Mouse (Mus musculus) layer of hippocampus, adult 9-10 months (tissue): ENCODE results near the gene Serinc5.
"Not testable (repeated sequence)": the region's sequence is repeated elsewhere in the genome, so short reads cannot be mapped to it uniquely, and the experiment has no call there.

Experiments used
- DNase-seq: peaks from one replicate; pipeline ENCODE4 v3.0.0; 2022; ENCODE audit warnings: low spot score

The Serinc5 gene

GRCm38 (mm10) chr13:92610311-92611221 lies at the start of gene Serinc5:
Gene Serinc5 (plus strand): TSS chr13:92611091.
- peak; percentile 86 for DNase-seq

GRCm38 (mm10) chr13:92576072-92576471 lies 34.8 kb upstream of the Serinc5 start, which contains the start of gene Spz1:
Gene Spz1 (minus strand): TSS chr13:92576172.
- no peak for DNase-seq

- no peak for DNase-seq
These were observed 34.2 kb upstream of the Serinc5 start for GRCm38 (mm10) chr13:92576688-92577087.

- no peak for DNase-seq
These were observed 32.7 kb upstream of the Serinc5 start for GRCm38 (mm10) chr13:92578210-92578609.

DNA sequence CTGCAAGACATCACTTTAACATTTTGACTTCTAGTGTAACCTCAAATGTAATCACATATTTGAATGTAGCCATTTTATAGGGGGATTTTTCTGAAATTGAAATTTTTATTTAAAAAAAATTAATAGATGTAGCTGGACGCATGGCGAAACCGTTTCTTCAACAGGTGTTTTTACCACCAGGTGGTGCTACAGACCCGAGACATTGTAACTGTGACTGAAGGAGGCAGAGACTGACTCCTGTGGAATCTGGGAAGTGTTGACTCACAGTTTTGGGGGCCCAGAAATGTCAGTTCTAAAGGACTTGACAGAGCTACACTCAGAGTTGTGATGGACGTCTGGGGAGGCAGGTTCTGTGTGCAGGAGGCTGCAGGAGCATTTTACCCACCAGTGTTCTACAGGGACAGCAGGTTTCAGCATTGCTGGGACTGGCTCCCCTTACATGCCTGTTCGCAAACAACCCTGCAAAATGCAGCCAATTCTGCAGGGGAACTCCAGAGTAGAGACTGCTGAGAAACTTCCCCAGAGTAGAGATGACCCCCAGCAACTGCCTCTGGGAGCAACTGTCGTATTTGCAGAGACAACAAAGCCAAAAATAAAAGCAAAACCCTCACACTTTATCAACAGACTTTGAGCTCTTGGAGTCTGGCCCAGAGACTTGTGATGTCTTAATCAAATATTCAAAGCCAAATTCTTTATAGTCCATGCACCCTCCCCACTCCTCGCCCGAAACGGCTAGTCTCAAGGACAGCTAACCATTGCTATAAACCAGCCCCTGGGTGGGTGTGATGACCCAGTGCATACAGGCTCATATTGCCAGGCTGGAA lies 30.5 kb upstream of the Serinc5 start:
- DNase-seq = peak; percentile 41

GRCm38 (mm10) chr13:92584094-92584717 lies 26.7 kb upstream of the Serinc5 start:
- no peak for DNase-seq

DNA sequence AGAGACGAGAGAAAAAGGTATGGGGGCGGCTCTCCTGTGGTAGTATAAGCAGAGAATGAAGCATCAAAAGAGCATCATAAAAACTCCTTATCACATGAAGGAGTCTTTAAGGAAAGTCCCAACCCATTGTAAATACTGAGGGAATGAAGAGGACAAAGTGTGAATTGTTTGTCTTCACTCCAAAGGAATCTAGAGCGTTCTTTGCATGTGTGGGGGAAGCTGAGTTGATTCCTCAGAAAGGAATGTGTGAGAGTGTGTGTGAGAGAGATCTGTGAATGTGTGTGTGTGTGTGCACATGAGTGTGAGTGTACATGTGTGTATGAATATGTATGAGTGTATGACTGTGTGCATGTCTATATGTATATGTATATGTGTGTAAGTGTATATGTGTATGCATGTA lies 22.2 kb upstream of the Serinc5 start:
- DNase-seq = no peak

- no peak for DNase-seq
These were observed 21.6 kb upstream of the Serinc5 start for GRCm38 (mm10) chr13:92589255-92589654.

DNA sequence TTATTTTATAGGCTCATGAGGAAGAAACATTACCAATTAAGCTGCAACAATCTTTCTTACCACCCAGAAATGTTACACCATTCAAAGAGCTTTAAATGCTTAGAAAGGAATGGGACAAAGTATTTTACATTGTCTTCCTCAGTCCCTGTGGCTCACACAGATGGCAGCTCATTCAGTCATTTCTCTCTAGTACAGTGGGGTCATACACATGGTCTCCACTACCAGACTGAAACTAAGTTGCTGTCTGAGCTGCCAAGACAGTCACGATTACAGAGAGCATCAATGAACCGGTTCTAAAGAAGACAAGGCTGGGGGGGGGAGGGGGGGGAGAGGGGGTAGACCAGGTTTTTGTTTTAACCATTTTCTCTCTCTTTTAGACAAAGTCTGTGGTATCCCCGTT lies 19.7 kb upstream of the Serinc5 start:
- no peak for DNase-seq

DNA sequence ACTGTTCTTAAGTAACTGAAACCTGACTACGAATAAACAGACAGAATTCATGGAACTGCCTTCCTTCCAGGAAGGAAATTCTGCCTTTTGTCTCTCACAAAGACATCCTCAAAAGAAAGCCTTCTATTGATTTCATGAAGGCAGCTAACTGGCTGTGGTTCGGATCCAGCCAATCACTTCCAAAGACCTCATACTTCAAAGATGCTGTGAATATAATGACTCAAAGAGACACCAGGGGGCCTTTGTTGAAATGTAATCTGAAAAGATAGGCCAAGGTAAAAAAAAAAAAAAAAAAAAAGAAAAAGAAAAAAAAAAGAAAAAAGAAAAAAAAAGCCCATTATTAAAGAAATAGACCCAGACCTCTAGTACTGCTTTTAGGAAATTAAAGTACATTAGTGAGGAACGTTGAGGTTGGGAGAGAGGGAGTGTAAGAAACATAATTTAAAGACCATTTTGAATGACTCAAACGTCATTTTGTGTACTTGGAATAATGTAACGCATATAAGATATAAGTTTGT lies 18.6 kb upstream of the Serinc5 start:
- DNase-seq = no peak

DNA sequence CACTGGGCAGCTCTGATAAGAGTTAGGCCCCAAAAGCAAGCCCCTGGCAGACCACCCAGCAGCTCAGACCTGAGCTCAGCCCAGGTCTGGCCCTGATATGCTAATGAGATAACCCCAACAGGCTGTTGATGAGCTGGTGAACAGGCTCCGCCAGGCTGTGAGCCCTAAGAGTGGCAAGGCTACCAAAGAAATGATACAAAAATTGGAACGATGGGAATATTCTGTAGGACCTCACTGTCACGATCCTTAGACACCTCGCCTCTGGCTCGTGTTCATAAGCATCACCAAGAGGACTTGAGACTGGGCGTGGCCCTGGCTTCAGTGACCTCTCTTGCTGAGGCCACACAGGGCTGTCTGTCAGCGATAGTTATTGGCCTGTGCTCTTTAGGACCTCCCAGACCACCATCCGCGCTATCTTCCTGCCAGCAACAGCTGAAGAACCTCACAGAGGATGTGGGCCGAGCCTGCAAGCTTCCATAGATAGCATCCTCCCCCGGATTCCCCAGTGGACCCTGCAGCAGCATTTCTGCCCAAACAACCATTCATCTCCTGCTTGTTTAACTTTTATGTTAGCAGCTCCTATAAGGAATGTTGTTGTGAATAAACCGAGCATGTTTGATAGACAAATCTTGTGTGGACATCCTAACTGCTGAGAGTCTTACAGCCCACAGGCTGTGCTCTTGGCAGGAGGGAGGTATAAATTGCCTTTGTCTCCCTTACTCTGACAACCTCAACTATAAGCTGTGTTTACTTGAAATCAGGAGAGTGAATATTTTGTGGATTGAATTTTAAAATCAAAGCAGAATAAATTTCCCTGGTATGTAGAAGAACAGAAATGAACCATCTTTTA lies 17.9 kb upstream of the Serinc5 start:
- DNase-seq = no peak

- DNase-seq = no peak
These were observed 17.0 kb upstream of the Serinc5 start for GRCm38 (mm10) chr13:92593731-92594396.

DNA sequence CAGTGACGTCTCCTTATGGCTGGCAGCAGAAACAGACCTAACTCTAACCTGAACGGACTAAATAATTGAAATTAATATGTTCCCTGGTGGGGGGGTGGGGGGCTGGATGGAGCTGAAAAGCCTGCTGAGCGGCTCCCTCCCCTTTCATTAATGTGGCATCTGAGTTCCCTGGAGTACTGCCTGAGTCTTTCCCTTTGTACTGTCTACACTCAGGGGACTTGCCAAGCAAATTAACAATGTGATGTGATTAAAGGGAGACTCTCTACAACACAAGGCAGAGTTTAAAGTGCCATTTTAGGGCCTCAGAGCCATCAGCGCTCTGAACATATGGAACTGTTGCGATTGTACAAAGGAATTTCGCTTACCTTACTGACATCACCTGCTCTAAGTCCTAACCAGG lies 16.4 kb upstream of the Serinc5 start:
- no peak for DNase-seq

- no peak for DNase-seq
These were observed 16.0 kb upstream of the Serinc5 start for GRCm38 (mm10) chr13:92594907-92595306.

DNA sequence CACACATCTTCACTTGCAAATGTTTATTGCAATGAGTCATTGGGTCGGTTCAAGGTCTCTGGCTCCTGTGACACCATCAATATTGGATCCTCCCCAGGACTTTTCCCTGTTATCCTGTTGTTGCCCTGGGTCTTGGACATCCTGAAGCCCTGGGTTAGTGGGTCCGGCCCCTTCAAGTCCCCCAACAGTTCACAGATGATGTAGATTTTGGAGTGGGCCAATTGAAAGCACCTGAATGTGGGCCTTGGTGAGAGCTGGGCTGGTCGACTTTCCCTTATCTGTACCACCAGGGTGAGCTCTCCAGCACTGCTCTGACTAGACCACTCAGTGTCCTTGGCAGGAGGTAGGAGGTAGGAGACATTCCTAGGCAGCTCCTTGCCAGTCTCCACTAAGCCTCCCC lies 15.5 kb upstream of the Serinc5 start:
- DNase-seq = no peak

GRCm38 (mm10) chr13:92605306-92605705 lies 5.6 kb upstream of the Serinc5 start:
- not testable (repeated sequence) for DNase-seq

- DNase-seq = no peak
These were observed 1.2 kb upstream of the Serinc5 start for GRCm38 (mm10) chr13:92609486-92610310.

- DNase-seq = no peak
These were observed 428 bp downstream of the Serinc5 start for GRCm38 (mm10) chr13:92611254-92611784.

- no peak for DNase-seq
These were observed 1.0 kb downstream of the Serinc5 start for GRCm38 (mm10) chr13:92611917-92612316.

DNA sequence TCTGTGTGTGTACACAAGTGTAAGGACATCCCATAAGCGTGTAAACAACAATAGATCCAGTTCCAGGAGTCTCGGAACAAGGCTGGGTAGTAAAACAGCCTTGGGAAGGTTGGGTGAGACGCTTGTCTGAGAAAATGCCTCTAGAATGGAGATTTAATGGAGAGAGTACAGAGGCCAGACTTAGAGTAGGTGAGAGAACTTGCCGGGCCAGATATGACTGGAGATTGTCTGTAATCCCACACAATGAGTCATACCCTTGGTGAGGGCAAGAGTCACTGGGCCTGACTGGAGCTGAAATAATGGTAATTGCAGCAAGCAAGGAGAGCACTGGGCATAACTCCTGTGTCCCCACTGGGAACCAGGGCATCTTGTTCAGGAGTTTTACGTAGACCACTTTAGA lies 2.2 kb downstream of the Serinc5 start:
- no peak for DNase-seq
